Mouse (Mus musculus): ENCODE results near the gene Eif2ak3. TPM values are rescaled to one million over a fixed set of nuclear protein-coding genes. Genes with fewer than 3 reads are reported as not detected.

Gene Eif2ak3
- polyA plus RNA-seq, 2 experiments = 2.3 to 3.3 TPM

DNA sequence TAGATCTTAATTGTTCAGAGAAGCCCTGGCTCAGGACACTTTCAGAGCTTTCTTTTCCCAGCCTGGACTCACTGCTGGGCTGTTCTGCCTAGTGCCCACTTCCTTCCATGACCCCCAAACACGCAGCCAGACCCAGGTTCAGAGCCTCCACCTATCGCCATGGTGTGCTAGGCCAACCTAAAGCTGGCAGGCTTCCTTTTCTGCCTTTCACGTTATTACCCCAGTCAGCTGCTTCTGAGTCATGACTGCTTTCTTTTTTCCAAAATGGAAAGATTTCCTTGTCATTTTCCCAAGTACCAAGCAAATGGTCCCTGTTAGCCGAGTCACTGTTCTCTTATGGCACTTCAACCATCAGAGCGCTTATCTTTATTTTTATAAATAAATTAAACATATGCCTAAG, 4.0 kb upstream of the Eif2ak3 start:
- Histone ChIP-seq H3K36me3 (replicated peaks; ENCODE audit: control insufficient read depth, insufficient read depth, low read depth) (no peaks in the 10 kb centered on the region), H3K27me3 (ENCODE audit: control insufficient read depth, insufficient read depth, low read length) (no peaks in the 10 kb centered on the region), H3K4me3 (ENCODE audit: insufficient read depth in 1 of 2, low read depth in 2 of 2, low read length in 2 of 2) (no peak overlapping the region), H3K4me1 (replicated peaks; ENCODE audit: control insufficient read depth in 2 of 2, insufficient read depth in 2 of 2, low read length in 1 of 2) (peaks cover 2 to 10% of the 10 kb centered on the region in 2 experiments), H3K9me3 (ENCODE audit: control insufficient read depth, low read length) (no peaks in the 10 kb centered on the region), H3K4me2 (ENCODE audit: low read depth) (no peak overlapping the region), H3K27ac (no peak overlapping the region), H3K9ac (replicated peaks) (no peak overlapping the region)
- TF ChIP-seq CTCF (IDR thresholded peaks at IDR 0.05; ENCODE audit: low read depth) = no peak
- no peak for TF ChIP-seq EP300 (IDR thresholded peaks at IDR 0.05; ENCODE audit: low read depth)
- ATAC-seq (ENCODE audit: insufficient read depth) (no peak), DNase-seq (ENCODE audit: low read depth in 3 of 3, low spot score in 3 of 3) (no peak)
- WGBS (ENCODE audit: insufficient replicate concordance) = 61% methylated on average over 5 of the region's 5 CpGs

DNA sequence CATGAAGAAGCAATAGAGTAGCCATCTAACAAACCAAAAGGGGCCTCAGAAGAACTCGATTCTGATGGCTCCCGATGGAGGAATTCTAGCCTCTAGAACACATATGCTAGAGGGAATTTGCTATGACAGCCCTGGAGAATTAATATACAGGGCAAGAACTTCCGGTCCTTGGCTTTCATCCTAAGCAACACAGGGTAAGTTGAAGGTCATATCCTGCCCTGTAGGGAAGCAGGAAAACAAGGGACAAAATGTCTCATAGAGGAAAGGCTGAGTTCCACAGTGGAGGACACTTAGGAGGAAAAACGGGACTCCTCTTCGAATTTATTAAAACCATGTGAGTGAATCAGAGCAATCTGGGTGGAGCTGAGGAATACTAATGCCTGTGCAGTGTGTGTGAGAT, 1.3 kb upstream of the Eif2ak3 start:
- ATAC-seq (ENCODE audit: insufficient read depth) = no peak
- DNase-seq (ENCODE audit: low read depth in 3 of 3, low spot score in 3 of 3) = no peak
- Histone ChIP-seq H3K9me3 (ENCODE audit: control insufficient read depth, low read length) (no peaks in the 10 kb centered on the region), H3K4me2 (ENCODE audit: low read depth) (peak overlapping the region; percentile 87), H3K9ac (replicated peaks) (peak overlapping the region; percentile 67; the same call in 1 of the 2 replicates), H3K4me3 (ENCODE audit: insufficient read depth in 1 of 2, low read depth in 2 of 2, low read length in 2 of 2) (no peak overlapping the region; a peak in 1 of 4 replicates), H3K36me3 (replicated peaks; ENCODE audit: control insufficient read depth, insufficient read depth, low read depth) (no peaks in the 10 kb centered on the region), H3K27me3 (ENCODE audit: control insufficient read depth, insufficient read depth, low read length) (no peaks in the 10 kb centered on the region), H3K27ac (peak overlapping the region; percentile 85), H3K4me1 (replicated peaks; ENCODE audit: control insufficient read depth in 2 of 2, insufficient read depth in 2 of 2, low read length in 1 of 2) (peaks cover 9 to 20% of the 10 kb centered on the region in 2 experiments)
- WGBS (ENCODE audit: insufficient replicate concordance) = 61% methylated on average over 5 of the region's 5 CpGs
- TF ChIP-seq EP300 (IDR thresholded peaks at IDR 0.05; ENCODE audit: low read depth) (no peak), CTCF (IDR thresholded peaks at IDR 0.05; ENCODE audit: low read depth) (no peak)

DNA sequence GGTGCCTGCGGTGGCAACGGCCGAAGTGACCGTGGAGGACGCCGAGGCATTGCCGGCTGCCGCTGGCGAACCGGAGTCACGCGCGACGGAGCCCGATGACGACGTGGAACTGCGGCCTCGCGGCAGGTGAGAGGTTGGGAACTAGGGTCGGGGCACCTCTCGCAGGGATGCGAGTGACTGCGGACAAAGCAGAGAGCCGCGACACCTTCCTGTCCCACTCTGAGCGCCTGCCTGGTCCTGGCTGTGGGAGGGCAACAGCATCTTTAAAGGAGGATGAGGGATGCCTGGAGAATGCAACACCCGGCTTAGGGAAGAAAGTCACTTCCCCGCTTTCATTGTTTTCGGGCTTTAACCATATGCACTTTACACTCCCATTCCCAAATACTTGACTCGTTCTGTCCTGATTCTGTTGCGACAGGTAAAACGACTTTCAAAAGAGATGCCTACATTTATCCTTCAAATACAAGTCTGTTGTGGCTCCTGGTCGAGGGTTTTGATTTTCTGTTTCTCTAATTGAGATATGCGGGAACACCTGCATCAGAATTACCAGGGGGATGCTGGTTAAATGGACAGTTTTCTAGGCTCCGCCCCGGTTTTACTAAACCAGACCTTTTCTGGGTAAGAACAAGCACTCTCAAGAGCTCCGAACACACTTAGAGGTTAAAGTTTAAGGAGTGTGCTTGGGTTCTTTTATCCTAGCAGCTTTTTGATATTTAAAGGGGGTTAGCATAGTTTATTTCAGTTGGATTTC, 756 bp downstream of the Eif2ak3 start:
- peak overlapping the region; percentile 62 for H3K27ac ChIP-seq
- DNase-seq (ENCODE audit: low read depth in 3 of 3, low spot score in 3 of 3) (no peak), ATAC-seq (ENCODE audit: insufficient read depth) (no peak)
- no peaks in the 10 kb centered on the region for H3K9me3 ChIP-seq (ENCODE audit: control insufficient read depth, low read length)
- peak overlapping the region; percentile 91 to 94 for H3K4me3 ChIP-seq (ENCODE audit: insufficient read depth in 1 of 2, low read depth in 2 of 2, low read length in 2 of 2)
- no peak for TF ChIP-seq EP300 (IDR thresholded peaks at IDR 0.05; ENCODE audit: low read depth)
- no peak for TF ChIP-seq CTCF (IDR thresholded peaks at IDR 0.05; ENCODE audit: low read depth)
- WGBS (ENCODE audit: insufficient replicate concordance) = 3% methylated on average over 38 of the region's 38 CpGs
- H3K4me1 ChIP-seq (replicated peaks; ENCODE audit: control insufficient read depth in 2 of 2, insufficient read depth in 2 of 2, low read length in 1 of 2) = peaks cover 9 to 20% of the 10 kb centered on the region in 2 experiments
- no peaks in the 10 kb centered on the region for H3K27me3 ChIP-seq (ENCODE audit: control insufficient read depth, insufficient read depth, low read length)
- peak overlapping the region; percentile 90 for H3K9ac ChIP-seq (replicated peaks)
- H3K4me2 ChIP-seq (ENCODE audit: low read depth) = peak overlapping the region; percentile 87
- H3K36me3 ChIP-seq (replicated peaks; ENCODE audit: control insufficient read depth, insufficient read depth, low read depth) = no peaks in the 10 kb centered on the region

DNA sequence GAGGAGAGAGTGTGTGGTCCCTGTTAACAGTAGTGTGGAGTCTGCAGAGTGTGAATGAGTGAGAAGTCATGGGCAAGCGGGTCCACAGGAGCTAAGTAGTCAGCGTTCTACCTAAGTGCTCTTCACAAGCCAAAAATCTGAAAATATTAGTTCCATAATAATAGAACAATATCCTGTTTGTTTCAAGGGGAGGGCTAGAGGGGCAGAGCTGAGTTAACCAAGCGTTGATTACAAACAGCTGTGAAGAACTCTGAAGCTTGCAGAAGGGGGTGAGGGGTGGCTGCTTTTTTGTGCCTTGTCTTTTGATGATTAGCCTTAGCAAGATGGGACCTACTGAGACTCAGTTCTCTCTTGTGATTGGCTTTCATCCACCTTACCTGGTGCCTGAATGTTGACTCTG, 3.1 kb downstream of the Eif2ak3 start:
- H3K36me3 ChIP-seq (replicated peaks; ENCODE audit: control insufficient read depth, insufficient read depth, low read depth) = no peaks in the 10 kb centered on the region
- no peaks in the 10 kb centered on the region for H3K27me3 ChIP-seq (ENCODE audit: control insufficient read depth, insufficient read depth, low read length)
- TF ChIP-seq EP300 (IDR thresholded peaks at IDR 0.05; ENCODE audit: low read depth) = no peak
- TF ChIP-seq CTCF (IDR thresholded peaks at IDR 0.05; ENCODE audit: low read depth) = no peak
- no peak overlapping the region for H3K9ac ChIP-seq (replicated peaks)
- H3K4me2 ChIP-seq (ENCODE audit: low read depth) = no peak overlapping the region
- H3K4me1 ChIP-seq (replicated peaks; ENCODE audit: control insufficient read depth in 2 of 2, insufficient read depth in 2 of 2, low read length in 1 of 2) = peaks cover 9 to 20% of the 10 kb centered on the region in 2 experiments
- H3K4me3 ChIP-seq (ENCODE audit: insufficient read depth in 1 of 2, low read depth in 2 of 2, low read length in 2 of 2) = no peak overlapping the region
- DNase-seq (ENCODE audit: low read depth in 3 of 3, low spot score in 3 of 3) (no peak), ATAC-seq (ENCODE audit: insufficient read depth) (no peak)
- no peaks in the 10 kb centered on the region for H3K9me3 ChIP-seq (ENCODE audit: control insufficient read depth, low read length)
- 59% methylated on average over 3 of the region's 3 CpGs for WGBS (ENCODE audit: insufficient replicate concordance)
- no peak overlapping the region for H3K27ac ChIP-seq

DNA sequence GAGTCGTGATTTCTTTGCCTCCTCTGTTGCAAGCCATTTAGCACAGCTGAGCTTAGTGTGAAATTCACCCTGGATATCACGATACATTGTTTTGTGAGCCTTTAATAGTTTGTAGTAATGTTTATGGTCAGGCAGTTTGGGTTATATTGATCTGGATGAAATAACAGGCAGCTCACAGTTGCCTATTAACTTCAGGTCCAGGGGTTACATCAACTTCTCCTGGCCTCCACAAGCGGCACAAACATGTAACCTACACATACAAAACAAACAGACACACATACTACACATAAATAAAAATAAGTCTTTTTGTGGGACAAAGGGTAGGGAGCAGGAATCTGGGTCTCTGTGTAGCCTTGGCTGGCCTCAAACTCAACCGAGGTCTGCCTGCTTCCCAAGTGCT, 9.1 kb downstream of the Eif2ak3 start:
- 69% methylated on average over 4 of the region's 4 CpGs for WGBS (ENCODE audit: insufficient replicate concordance)
- DNase-seq (ENCODE audit: low read depth in 3 of 3, low spot score in 3 of 3) = no peak

More for the DNA sequence above, 9.1 kb downstream of the Eif2ak3 start:
- Histone ChIP-seq H3K9ac (replicated peaks) (no peak overlapping the region), H3K27me3 (ENCODE audit: control insufficient read depth, insufficient read depth, low read length) (no peaks in the 10 kb centered on the region), H3K4me3 (ENCODE audit: insufficient read depth in 1 of 2, low read depth in 2 of 2, low read length in 2 of 2) (no peak overlapping the region), H3K4me1 (replicated peaks; ENCODE audit: control insufficient read depth in 2 of 2, insufficient read depth in 2 of 2, low read length in 1 of 2) (peaks cover 0 to 4% of the 10 kb centered on the region in 2 experiments; a peak in 1 of 4 replicates), H3K9me3 (ENCODE audit: control insufficient read depth, low read length) (no peaks in the 10 kb centered on the region), H3K4me2 (ENCODE audit: low read depth) (no peak overlapping the region), H3K27ac (no peak overlapping the region), H3K36me3 (replicated peaks; ENCODE audit: control insufficient read depth, insufficient read depth, low read depth) (no peaks in the 10 kb centered on the region)
- TF ChIP-seq CTCF (IDR thresholded peaks at IDR 0.05; ENCODE audit: low read depth) = no peak
- no peak for TF ChIP-seq EP300 (IDR thresholded peaks at IDR 0.05; ENCODE audit: low read depth)
- ATAC-seq (ENCODE audit: insufficient read depth) = no peak
